Comparison of ENCODE assay signal across 19 mouse cellular contexts in the genomic region with DNA sequence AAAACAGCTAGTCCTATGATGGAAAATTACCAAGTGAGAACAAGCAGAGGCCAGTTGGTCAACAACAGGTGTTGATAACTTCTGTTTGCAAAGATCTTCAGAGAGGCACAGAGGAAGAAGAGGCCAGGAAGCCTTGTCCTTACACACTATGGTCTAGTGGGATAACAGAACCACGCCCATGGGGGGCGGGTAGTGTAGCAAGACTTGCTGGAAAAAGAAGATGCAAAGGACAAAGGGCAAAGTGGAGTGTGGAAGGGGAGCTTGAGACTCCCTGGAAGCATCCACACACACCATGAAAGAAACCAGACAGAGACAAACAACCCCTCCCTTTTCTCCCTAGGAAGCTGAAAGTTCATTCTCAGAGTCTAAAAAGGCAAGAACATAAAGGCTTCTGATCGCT. TPM values are rescaled to one million over a fixed set of nuclear protein-coding genes. Genes with fewer than 3 reads are reported as not detected.
DNase-seq lines count a peak whose midpoint lies in the region; ATAC-seq and TF ChIP-seq lines count a peak whose summit lies in the region.
"Had no signal": no experiment of that assay in that cellular context is flagged by ENCODE, and none has a peak within 500 bp of the region (broad histone marks: within the 10 kb centered on the region; RNA-seq: fewer than 3 reads in every experiment).

No protein-coding gene starts in this region.

- WGBS in liver, embryonic 12.5 days (ENCODE audit: insufficient replicate concordance): 53% methylated on average over 3 of the region's 3 CpGs
- 85% methylated on average over 3 of the region's 3 CpGs for WGBS in stomach, postnatal 0 days

- H3K27me3 ChIP-seq in E14TG2a.4 (ENCODE audit: insufficient read depth, low read length): no peaks in the 10 kb centered on the region
- H3K27me3 ChIP-seq in liver, embryonic 12.5 days (replicated peaks): no peaks in the 10 kb centered on the region
- no peaks in the 10 kb centered on the region for H3K27me3 ChIP-seq in stomach, postnatal 0 days (ENCODE audit: control insufficient read depth, insufficient read depth, low read length)
- H3K27me3 ChIP-seq: hindbrain, embryonic 15.5 days; midbrain, embryonic 13.5 days; neural tube, embryonic 15.5 days had no signal

- H3K9me3 ChIP-seq in E14TG2a.4 (ENCODE audit: low read length): no peaks in the 10 kb centered on the region
- no peaks in the 10 kb centered on the region for H3K9me3 ChIP-seq in liver, embryonic 12.5 days (replicated peaks)
- H3K9me3 ChIP-seq in stomach, postnatal 0 days (ENCODE audit: control insufficient read depth, low read length): no peaks in the 10 kb centered on the region
- H3K9me3 ChIP-seq: hindbrain, embryonic 15.5 days; midbrain, embryonic 13.5 days; neural tube, embryonic 15.5 days had no signal

- peaks cover 79% of the 10 kb centered on the region for H3K4me1 ChIP-seq in E14TG2a.4 (replicated peaks; ENCODE audit: low read depth, low read length)
- H3K4me1 ChIP-seq in liver, embryonic 12.5 days: peaks cover 90% of the 10 kb centered on the region
- H3K4me1 ChIP-seq in stomach, postnatal 0 days (replicated peaks; ENCODE audit: control insufficient read depth, insufficient read depth): 0 out of 2 replicates have a peak, but pooled peaks cover 9% of the 10 kb centered on the region

- no peak for TF ChIP-seq CTCF in E14TG2a.4 (conservative IDR thresholded peaks at IDR 0.05; ENCODE audit: low read length)
- no peak for TF ChIP-seq CTCF in stomach, postnatal 0 days (IDR thresholded peaks at IDR 0.05; ENCODE audit: low read depth)

- peak; percentile 44 for DNase-seq in kidney, postnatal 10 days
- DNase-seq in kidney, adult 11 months: no peak
- peak; percentile 71 for DNase-seq in ES-CJ7 (ENCODE audit: low read depth, low spot score)
- DNase-seq in lung, postnatal 14 days: no peak
- DNase-seq in stomach, postnatal 0 days (ENCODE audit: low spot score): no peak
- DNase-seq: adrenal gland, postnatal 25 days; cerebellum, adult 2 months; heart, postnatal 10 days; lung, adult 2 months; thymus, postnatal 4 days had no signal

- H3K4me2 ChIP-seq in liver, embryonic 12.5 days: peak overlapping the region; percentile 41
- H3K4me2 ChIP-seq in stomach, postnatal 0 days (replicated peaks; ENCODE audit: low read depth): no peak overlapping the region
- H3K4me2 ChIP-seq: hindbrain, embryonic 15.5 days; midbrain, embryonic 13.5 days; neural tube, embryonic 15.5 days had no signal

- TF ChIP-seq EP300 in stomach, postnatal 0 days (optimal IDR thresholded peaks at IDR 0.05): no peak

- peak overlapping the region; percentile 1 for H3K4me3 ChIP-seq in E14TG2a.4 (replicated peaks; ENCODE audit: low read length)
- H3K4me3 ChIP-seq in liver, embryonic 12.5 days: no peak overlapping the region
- H3K4me3 ChIP-seq in stomach, postnatal 0 days (ENCODE audit: low read depth, low read length): no peak overlapping the region
- H3K4me3 ChIP-seq: erythroblast, embryonic 14.5 days; hindbrain, embryonic 15.5 days; midbrain, embryonic 13.5 days; myocyte; neural tube, embryonic 15.5 days had no signal

- peak overlapping the region; percentile 60 for H3K27ac ChIP-seq in liver, embryonic 12.5 days
- no peak overlapping the region for H3K27ac ChIP-seq in stomach, postnatal 0 days (replicated peaks)
- H3K27ac ChIP-seq: hindbrain, embryonic 15.5 days; midbrain, embryonic 13.5 days; neural tube, embryonic 15.5 days had no signal

- ATAC-seq in liver, embryonic 12.5 days: no peak
- ATAC-seq in stomach, postnatal 0 days (ENCODE audit: low FRiP score, low TSS enrichment): no peak
- ATAC-seq: forebrain, embryonic 16.5 days; intestine, postnatal 0 days; midbrain, embryonic 13.5 days had no signal

- peak overlapping the region; percentile 27; the same call in 1 of the 2 replicates for H3K9ac ChIP-seq in liver, embryonic 12.5 days
- H3K9ac ChIP-seq in stomach, postnatal 0 days (ENCODE audit: low read length): no peak overlapping the region
- H3K9ac ChIP-seq: hindbrain, embryonic 15.5 days; midbrain, embryonic 13.5 days; neural tube, embryonic 15.5 days had no signal

- peaks cover 58% of the 10 kb centered on the region for H3K36me3 ChIP-seq in E14TG2a.4 (ENCODE audit: insufficient read depth, low read length)
- H3K36me3 ChIP-seq in liver, embryonic 12.5 days: peaks cover 12% of the 10 kb centered on the region; the same call in 1 of the 2 replicates
- H3K36me3 ChIP-seq in stomach, postnatal 0 days (ENCODE audit: control insufficient read depth, insufficient read depth, low read length): no peaks in the 10 kb centered on the region; the same call in 1 of the 2 replicates
- H3K36me3 ChIP-seq: hindbrain, embryonic 15.5 days had no signal

RNA-seq across cellular contexts. Expression of gene Ints3, which starts 3.8 kb away (rescaled TPM):
- polyA plus RNA-seq in liver, embryonic 12.5 days (2016; fragmentation: Nextera tagmentation; extraction: Ambion mirVana): 20.8 and 21.4 TPM in 2 replicates
- polyA plus RNA-seq in stomach, postnatal 0 days (2015; fragmentation: Nextera tagmentation; extraction: Ambion mirVana): 9.2 and 9.7 TPM in 2 replicates

RNA-seq across cellular contexts. Expression of gene Npr1, which starts 36.1 kb away (rescaled TPM):
- 5.1 and 5.3 TPM in 2 replicates for polyA plus RNA-seq in liver, embryonic 12.5 days (2016; fragmentation: Nextera tagmentation; extraction: Ambion mirVana)
- 3.0 and 3.6 TPM in 2 replicates for polyA plus RNA-seq in stomach, postnatal 0 days (2015; fragmentation: Nextera tagmentation; extraction: Ambion mirVana)

RNA-seq across cellular contexts. Expression of gene Slc27a3, which starts 39.8 kb away (rescaled TPM):
- 3.7 and 4.1 TPM in 2 replicates for polyA plus RNA-seq in liver, embryonic 12.5 days (2016; fragmentation: Nextera tagmentation; extraction: Ambion mirVana)
- polyA plus RNA-seq in stomach, postnatal 0 days (2015; fragmentation: Nextera tagmentation; extraction: Ambion mirVana): 4.7 and 5.3 TPM in 2 replicates

RNA-seq across cellular contexts. Expression of gene Ilf2, which starts 46.4 kb away (rescaled TPM):
- polyA plus RNA-seq in liver, embryonic 12.5 days (2016; fragmentation: Nextera tagmentation; extraction: Ambion mirVana): 100 and 103 TPM in 2 replicates
- polyA plus RNA-seq in stomach, postnatal 0 days (2015; fragmentation: Nextera tagmentation; extraction: Ambion mirVana): 55.9 and 57.6 TPM in 2 replicates

Comparison
In these comparisons a context has a peak if more than half of its experiments do, and no peak if none do; other contexts are left out.
1. DNase-seq: peak in kidney, postnatal 10 days (single experiment) and ES-CJ7 (single experiment); none in kidney, adult 11 months (single experiment), lung, postnatal 14 days (single experiment) and stomach, postnatal 0 days (single experiment).